Mouse (Mus musculus) kidney, adult 18-20 months (tissue): ENCODE measurements around the gene Pcdh9.

Experiments
- DNase-seq: peaks from one replicate; pipeline ENCODE4 v3.0.0; 2021

The Pcdh9 gene

GRCm38 (mm10) chr14:93786234-93786633, 104.2 kb downstream of the Pcdh9 start:
- DNase-seq = no peak

GRCm38 (mm10) chr14:93785031-93785430, 105.4 kb downstream of the Pcdh9 start:
- DNase-seq = no peak

- DNase-seq = no peak
Measured at GRCm38 (mm10) chr14:93762855-93763254, 127.6 kb downstream of the Pcdh9 start.

GRCm38 (mm10) chr14:93734077-93734673, 156.3 kb downstream of the Pcdh9 start:
- no peak for DNase-seq

GRCm38 (mm10) chr14:93725798-93726197, 164.7 kb downstream of the Pcdh9 start:
- no peak for DNase-seq

- DNase-seq = no peak
Measured at GRCm38 (mm10) chr14:93719208-93719607, 171.3 kb downstream of the Pcdh9 start.

- no peak for DNase-seq
Measured at GRCm38 (mm10) chr14:93713250-93713935, 177.1 kb downstream of the Pcdh9 start.

GRCm38 (mm10) chr14:93708651-93709050, 181.8 kb downstream of the Pcdh9 start:
- DNase-seq = no peak

GRCm38 (mm10) chr14:93701385-93702101, 188.9 kb downstream of the Pcdh9 start:
- no peak for DNase-seq

GRCm38 (mm10) chr14:93700916-93701315, 189.6 kb downstream of the Pcdh9 start:
- no peak for DNase-seq

- no peak for DNase-seq
Measured at GRCm38 (mm10) chr14:93684641-93685040, 205.8 kb downstream of the Pcdh9 start.

GRCm38 (mm10) chr14:93675273-93676068, 215.0 kb downstream of the Pcdh9 start:
- no peak for DNase-seq

- no peak for DNase-seq
Measured at GRCm38 (mm10) chr14:93653986-93654757, 236.3 kb downstream of the Pcdh9 start.

GRCm38 (mm10) chr14:93627241-93627640, 263.2 kb downstream of the Pcdh9 start:
- DNase-seq = no peak

- no peak for DNase-seq
Measured at GRCm38 (mm10) chr14:93624144-93624543, 266.3 kb downstream of the Pcdh9 start.

- no peak for DNase-seq
Measured at GRCm38 (mm10) chr14:93621211-93621610, 269.3 kb downstream of the Pcdh9 start.

- DNase-seq = no peak
Measured at GRCm38 (mm10) chr14:93607546-93607945, 282.9 kb downstream of the Pcdh9 start.

GRCm38 (mm10) chr14:93599997-93600396, 290.5 kb downstream of the Pcdh9 start:
- DNase-seq = no peak

GRCm38 (mm10) chr14:93585432-93586024, 305.0 kb downstream of the Pcdh9 start:
- DNase-seq = no peak

GRCm38 (mm10) chr14:93564361-93564760, 326.1 kb downstream of the Pcdh9 start:
- no peak for DNase-seq

- DNase-seq = no peak
Measured at GRCm38 (mm10) chr14:93561577-93561976, 328.9 kb downstream of the Pcdh9 start.

- DNase-seq = no peak
Measured at GRCm38 (mm10) chr14:93553771-93554170, 336.7 kb downstream of the Pcdh9 start.
